Mouse (Mus musculus) ovary, postnatal 14 days (tissue): Measurements from ENCODE around the gene Mtg1.

Experiments
- DNase-seq: peaks from one replicate; pipeline ENCODE4 v3.0.0; 2022; ENCODE audit warnings: low spot score

Mtg1 gene

DNA sequence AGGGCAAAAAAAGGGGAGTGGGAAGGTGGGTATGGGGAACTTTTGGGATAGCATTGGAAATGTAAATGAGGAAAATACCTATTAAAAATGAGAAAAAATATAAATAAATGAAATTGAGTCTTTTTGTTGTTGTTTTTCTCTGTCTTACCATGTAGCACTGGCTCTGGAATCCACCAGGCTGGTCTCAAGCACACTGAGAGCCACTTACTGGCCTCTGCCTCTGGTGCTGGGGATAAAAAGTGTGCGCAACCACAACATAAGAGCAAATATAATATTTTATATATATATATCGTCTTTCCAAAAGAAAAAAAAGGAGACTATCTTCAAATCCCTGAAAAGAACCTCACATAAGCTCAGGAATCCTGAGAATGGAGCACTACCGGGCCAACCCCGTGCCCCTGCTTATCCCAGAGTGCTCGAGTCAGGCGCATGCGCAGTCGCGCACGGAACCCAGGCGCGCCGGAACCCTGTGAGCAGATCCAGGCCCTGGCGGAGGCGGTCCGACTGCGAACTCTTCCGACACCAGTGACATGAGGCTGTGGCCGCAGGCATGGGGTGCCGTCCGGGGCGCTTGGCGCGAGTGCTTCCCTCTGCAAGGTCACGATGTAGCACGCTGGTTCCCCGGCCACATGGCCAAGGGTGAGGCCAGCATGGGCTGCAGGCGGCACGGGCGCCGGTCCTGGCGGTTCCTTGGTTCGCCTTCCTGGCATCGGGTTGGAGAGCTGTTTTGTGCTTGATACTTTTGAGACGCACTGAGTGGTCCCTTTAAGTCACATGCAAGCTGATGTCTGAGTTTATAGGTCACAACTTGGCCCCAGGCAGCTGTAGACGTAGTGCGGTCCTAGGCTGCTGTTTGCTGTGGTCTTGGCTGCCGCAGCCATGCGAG is at the start of gene Mtg1:
Gene Mtg1, plus strand, starts transcription at position 430 of the 886 bp plus-strand sequence.
- DNase-seq, result peak; percentile 97

- no peak for DNase-seq
Measured at GRCm38 (mm10) chr7:140090601-140091000, 46.8 kb upstream of the Mtg1 start.

DNA sequence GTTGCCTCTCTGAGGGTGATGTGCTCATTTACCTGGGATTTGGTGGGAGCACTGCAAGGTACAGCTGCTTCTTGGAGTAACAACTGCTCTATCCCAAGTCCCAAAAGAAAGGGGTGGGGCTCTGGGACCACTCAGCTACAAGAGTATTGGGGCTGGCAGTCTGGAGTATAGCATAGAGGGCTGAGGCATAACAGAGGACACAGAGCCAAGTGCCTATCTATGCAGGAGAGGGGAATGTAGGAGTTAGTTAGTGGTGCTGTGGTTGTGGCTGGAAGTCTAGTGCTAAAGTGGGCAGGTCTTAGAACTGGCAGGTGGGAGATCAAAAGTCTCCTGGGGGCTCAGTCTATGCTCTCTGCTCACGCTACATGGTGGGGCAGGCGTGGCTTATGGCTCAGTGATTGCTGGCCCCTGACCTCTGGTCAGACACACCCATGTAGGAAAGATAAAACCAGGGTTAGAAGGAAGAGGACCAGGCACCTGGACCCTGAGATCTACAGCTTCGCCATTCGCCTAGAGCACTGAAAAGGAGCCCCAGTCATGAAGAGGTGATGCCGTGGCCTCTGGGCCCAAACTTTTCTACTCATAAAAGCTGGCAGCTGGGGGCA is 44.3 kb upstream of the Mtg1 start, which contains the start of gene Prap1:
Gene Prap1, plus strand, starts transcription at position 472 of the 605 bp plus-strand sequence.
- no peak for DNase-seq

DNA sequence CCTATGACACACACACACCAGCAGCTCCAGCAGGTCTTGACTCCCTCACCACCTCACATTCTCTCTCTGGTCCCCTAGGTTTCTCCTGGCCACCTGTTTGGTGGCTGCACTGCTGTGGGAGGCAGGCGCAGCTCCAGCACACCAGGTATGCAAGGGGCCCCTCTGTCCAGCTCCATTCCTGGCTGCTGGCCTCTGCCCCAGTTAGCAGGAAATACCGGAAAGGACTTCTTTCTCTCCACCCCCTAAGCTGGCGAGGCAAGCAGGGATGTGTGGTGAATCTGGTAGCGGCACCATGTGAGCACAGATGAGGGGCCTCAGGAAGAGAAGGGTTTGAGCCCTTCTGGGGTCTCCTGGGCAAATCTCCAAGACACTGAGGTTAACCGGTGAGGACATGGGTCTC is 42.4 kb upstream of the Mtg1 start:
- DNase-seq, result no peak

DNA sequence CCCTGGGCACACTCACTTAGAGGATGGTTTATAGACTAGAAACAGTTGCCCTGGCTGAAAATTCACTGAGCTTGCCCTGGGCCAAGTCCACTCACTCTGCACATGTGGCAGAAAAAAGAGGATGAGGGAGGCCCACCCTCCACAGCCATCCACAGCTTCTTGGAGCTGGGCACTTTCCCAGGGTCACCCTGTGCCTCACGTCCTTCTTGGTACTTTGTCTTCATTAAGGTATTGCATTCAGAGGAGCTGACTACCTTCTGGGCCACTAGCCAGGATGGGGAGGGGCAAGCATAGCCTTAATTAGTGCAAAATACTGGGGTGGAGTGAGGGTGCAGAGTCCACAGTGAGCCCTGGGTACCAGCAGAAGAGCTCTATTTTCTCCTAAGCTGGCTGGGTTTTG is 41.8 kb upstream of the Mtg1 start:
- no peak for DNase-seq

GRCm38 (mm10) chr7:140096055-140096454 is 41.3 kb upstream of the Mtg1 start:
- no peak for DNase-seq

DNA sequence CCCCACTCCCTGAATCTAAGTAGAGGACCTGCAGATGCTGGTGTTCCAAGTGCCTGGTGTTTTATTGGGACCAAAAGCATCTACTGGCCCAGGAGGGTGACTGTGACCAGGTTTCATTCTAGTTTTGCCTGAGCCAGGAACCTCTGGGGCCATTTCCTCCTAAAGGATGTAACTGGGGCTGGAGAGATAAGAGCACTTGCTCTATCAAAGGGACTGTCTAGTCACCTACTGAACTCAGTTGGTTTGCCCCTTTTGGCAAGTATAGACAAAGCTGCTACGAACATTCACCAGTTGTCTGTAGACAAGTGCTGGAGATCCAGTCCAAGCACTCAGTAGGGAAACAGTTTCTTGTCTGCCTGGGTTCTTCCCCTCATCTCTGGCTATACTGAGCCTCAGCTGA is 38.9 kb upstream of the Mtg1 start:
- DNase-seq, result no peak

DNA sequence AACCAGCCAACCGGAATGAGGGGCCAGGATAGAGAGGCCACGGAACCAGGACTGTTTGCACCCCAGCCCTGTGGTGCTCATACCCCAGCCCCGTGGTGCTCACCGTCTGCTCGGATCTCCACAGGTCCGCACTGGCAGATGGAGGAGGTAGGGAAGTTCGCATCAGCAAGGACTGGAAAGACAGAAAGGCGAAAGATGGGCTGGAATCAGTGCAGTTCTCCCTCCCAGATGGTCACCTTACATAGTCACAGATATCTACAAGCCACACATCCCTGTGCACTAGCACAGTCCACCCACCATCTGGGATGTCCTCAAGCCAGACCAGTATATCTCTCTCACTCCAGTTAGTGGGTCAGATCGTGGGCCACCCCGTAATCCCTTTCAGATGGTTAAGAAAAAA is 35.9 kb upstream of the Mtg1 start:
- DNase-seq, result no peak

GRCm38 (mm10) chr7:140101993-140102860 is 35.1 kb upstream of the Mtg1 start, which contains the start of gene Fuom:
Gene Fuom (minus strand): TSS chr7:140102441.
- peak; percentile 76 for DNase-seq

- DNase-seq, result no peak
Measured at GRCm38 (mm10) chr7:140104009-140104408, 33.4 kb upstream of the Mtg1 start.

GRCm38 (mm10) chr7:140111943-140112342 is 25.4 kb upstream of the Mtg1 start:
- no peak for DNase-seq

DNA sequence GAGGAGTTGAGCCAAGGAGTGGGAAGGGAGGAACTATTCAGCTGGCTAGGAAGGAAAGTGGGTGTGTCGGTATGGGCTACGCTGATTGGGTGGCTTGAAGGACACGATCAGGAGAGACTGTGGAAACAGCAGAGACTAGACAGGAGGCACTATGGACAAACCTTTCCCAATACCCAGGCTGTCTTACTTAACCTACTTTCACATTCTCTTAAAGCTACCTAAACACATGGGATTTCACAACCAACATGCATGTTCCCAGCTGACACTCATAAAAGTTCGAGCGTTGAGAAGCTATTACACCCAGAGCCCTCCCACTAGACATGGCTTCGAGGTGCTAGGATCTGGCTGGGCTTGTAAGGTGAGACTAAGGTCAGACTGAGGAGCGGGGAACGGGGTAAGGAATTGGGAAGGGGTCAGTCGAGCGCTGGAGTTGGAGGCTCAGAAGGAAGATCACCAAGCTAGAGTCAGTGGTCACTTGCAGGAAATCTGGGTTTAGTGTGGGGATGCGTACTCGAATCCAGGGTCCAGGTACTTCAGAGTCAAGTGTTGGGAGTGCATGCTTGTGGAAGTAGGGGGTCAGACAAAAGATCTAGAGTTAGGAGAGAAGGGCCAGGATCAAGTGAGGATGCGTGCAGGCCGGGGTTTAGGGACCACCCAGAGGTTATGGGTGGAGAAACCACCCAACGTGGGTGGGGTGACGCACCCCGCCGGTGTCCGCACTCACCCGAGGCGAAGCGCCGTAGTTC is 21.6 kb upstream of the Mtg1 start, which contains the start of gene Paox:
Gene Paox, plus strand, starts transcription at position 217 of the 746 bp plus-strand sequence.
- DNase-seq, result peak; percentile 46

- DNase-seq, result peak; percentile 73
Measured at GRCm38 (mm10) chr7:140116329-140117054, 20.9 kb upstream of the Mtg1 start, which contains the start of gene Echs1. Gene Echs1 (minus strand): TSS chr7:140116476.

DNA sequence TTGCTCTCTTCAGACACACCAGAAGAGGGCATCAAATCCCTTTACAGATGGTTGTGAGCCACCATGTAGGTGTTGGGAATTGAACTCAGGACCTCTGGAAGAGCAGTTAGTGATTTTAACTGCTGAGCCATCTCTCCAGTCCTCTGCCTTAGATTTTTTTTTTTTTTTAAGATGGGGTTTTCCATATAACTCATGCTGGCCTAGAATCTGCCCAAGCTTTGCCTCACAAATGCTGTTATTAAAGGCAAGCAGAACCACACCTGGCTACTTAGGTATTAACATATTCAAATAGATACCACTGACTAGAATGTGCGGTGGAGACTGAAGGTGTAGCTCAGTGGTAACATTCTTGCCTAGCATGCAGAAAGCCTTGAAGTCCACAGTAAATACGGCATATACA is 16.9 kb upstream of the Mtg1 start:
- no peak for DNase-seq

GRCm38 (mm10) chr7:140121338-140121910 is 15.9 kb upstream of the Mtg1 start:
- no peak for DNase-seq

DNA sequence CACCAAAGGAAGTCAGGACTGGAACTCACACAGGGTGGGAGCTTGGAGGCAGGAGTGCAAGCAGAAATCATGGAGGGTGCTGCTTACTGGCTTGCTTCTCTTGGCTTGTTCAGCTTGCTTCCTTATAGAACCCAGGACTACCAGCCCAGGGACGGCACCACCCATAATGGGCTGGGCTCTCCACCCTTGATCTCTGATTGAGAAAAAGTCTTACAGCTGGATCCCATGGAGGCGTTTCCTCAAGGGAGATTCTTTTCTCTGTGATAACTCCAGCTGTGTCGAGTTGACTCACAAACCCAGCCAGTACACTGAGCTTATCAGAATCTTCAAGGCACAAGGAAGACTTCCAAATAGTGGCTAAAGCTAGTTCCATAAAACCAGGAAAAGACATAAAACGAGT is 14.6 kb upstream of the Mtg1 start:
- no peak for DNase-seq

- DNase-seq, result no peak
Measured at GRCm38 (mm10) chr7:140124382-140124781, 13.0 kb upstream of the Mtg1 start.

GRCm38 (mm10) chr7:140125278-140126021 is 11.9 kb upstream of the Mtg1 start:
- peak; percentile 87 for DNase-seq

DNA sequence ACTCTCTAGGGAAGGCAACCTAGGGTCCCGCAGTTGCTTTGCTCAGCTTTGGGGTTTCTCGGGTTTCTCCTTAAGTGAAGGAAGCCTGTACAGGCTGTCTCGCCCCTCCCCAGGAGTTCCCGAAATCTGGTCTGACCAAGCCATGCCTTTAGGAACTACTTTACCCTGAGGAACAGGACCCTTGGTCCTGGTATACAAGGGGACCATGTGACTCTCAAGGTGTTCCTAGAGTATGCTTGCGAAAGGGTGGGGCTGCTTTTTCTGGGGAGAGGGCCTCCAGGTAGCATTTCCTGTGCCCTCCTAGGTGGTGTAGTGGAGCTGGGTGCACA is 11.4 kb upstream of the Mtg1 start:
- DNase-seq, result no peak

DNA sequence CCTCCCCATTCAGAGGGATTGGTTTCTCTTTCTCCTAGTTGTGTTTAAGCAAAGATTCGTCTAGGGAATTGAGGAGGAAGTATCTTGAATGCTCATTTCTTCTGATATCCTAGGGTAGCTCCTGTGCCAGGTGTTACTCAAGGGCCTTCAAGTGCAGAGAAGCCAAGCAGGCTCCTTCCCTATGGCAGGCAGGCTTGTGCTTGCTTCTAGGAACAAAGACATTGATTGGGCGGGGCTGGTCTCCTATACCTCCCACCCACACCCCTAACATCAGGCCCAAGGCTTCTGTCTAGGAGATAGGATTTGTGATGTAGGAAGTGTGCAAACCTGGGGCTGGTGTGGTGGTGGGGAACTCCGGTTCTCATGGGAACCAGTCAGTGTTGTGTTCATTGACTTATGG is 10.4 kb upstream of the Mtg1 start:
- DNase-seq, result no peak
